Mouse (Mus musculus): ENCODE measurements around the gene Gm10778.

DNA sequence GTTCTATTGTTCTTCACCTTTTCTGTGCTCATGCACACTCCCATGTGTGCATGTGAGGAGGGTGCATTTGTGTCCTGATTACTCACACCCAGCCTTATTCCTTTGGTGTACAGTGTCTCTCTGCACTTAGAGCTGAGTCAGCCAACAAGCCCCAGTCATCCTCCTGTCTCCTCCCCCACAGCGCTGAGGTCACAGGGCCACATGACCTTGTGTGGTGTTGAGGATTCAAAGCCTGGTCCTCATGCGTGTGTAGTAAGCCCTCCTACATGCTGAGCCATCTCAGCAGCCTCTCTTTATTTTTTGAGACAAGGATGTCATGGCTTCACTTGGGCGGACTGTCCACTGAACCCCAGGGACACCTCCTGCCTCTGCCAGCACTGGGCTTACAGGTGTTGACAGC is 36.1 kb upstream of the Gm10778 start:
- no peak for TF ChIP-seq CTCF (IDR thresholded peaks at IDR 0.05; ENCODE audit: extremely low read depth, insufficient read length, insufficient replicate concordance, low read depth, low read length)
- TF ChIP-seq POLR2A (IDR thresholded peaks at IDR 0.05; ENCODE audit: low read depth, low read length) = no peak
